Mouse (Mus musculus) forebrain, embryonic 10.5 days (tissue): ENCODE results near the gene 4931440F15Rik. TPM values are rescaled to one million over a fixed set of nuclear protein-coding genes. Genes with fewer than 3 reads are reported as not detected.

Experiments used
- DNase-seq: peaks from one replicate; pipeline ENCODE4 v3.0.0-alpha.2; 2017; ENCODE audit warnings: low spot score; ENCODE audit errors: extremely low spot score
- H3K27ac ChIP-seq: fragments of 300-500 bp; sonication (generic); 2 replicates; pipeline ENCODE4 v1.5.1; 2016; ENCODE audit warnings: mild to moderate bottlenecking
- H3K27me3 ChIP-seq: fragments of 300-500 bp; sonication (generic); 2 replicates; pipeline ENCODE4 v1.6.1; 2016; ENCODE audit warnings: mild to moderate bottlenecking; ENCODE audit not compliant: poor library complexity, severe bottlenecking
- H3K36me3 ChIP-seq: fragments of 300-500 bp; sonication (generic); replicated peaks from 2 replicates; pipeline ENCODE4 v1.6.1; 2016; ENCODE audit warnings: mild to moderate bottlenecking, moderate library complexity
- H3K4me1 ChIP-seq: fragments of 300-500 bp; sonication (generic); 2 replicates; pipeline ENCODE4 v1.6.1; 2016
- H3K4me3 ChIP-seq: fragments of 300-500 bp; sonication (generic); 2 replicates; pipeline ENCODE4 v1.5.1; 2016; ENCODE audit warnings: mild to moderate bottlenecking, moderate library complexity
- H3K9me3 ChIP-seq: fragments of 300-500 bp; sonication (generic); 2 replicates; pipeline ENCODE4 v1.6.1; 2016; ENCODE audit warnings: mild to moderate bottlenecking, moderate library complexity
- whole genome bisulfite sequencing: fragments of 180-500 bp; shearing (Covaris S2); methylation state at CpG from one replicate; pipeline ENCODE4 v1.1.7; 2016; 5-methylcytosine and 5-hydroxymethylcytosine counted together
- polyA plus RNA-seq: library from polyadenylated mRNA; unstranded; fragments of >200 nt; fragmentation: Nextera tagmentation; extraction: Ambion mirVana; gene quantifications from 2 replicates; pipeline ENCODE4 v1.2.1, GENCODE M21; 2016

Gene 4931440F15Rik
- polyA plus RNA-seq, 1 experiment from 2014 or later: not detected

DNA sequence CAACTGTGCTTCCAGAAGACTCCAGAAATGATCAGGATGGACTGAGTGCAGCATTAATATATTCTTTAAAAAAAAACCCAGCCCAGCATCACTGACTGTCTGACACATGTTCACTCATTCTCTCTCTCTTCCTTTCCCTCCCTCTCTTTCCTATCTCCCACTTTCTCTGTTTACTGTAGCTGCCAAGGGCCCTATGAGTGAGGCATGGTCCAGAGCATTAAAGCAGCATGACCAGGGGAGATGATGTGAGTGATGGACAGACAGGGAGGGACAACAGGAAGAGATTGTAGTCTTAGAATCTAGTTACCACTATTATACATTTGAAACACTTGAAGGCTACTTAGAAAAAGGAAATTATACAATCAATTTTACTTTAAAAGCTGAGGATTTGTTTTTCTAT is 9.8 kb downstream of the 4931440F15Rik start:
- no peaks in the 10 kb centered on the region for H3K4me1 ChIP-seq
- no peaks in the 10 kb centered on the region for H3K36me3 ChIP-seq
- no peak overlapping the region for H3K27ac ChIP-seq
- no peaks in the 10 kb centered on the region for H3K27me3 ChIP-seq
- H3K9me3 ChIP-seq: no peaks in the 10 kb centered on the region
- DNase-seq: no peak
- H3K4me3 ChIP-seq: no peak overlapping the region

DNA sequence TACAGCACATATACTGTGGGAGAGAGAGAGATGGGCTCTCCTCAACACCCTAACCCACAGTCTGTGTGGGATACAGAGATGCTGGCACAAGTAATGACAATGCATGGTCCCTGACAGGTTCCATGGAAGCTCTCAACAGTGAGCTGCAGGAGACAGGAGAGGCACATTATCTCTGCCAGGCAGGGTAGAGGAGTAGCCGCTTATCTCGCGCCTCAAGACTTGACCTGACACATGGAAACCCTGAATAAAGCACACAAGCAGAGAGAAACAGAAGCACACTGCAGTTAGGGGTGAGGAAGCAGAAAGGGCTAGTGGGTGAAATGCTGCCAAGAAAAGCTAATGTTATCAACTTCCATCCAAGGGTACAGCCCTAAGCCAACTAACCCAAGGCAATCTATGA is 10.2 kb downstream of the 4931440F15Rik start:
- Histone ChIP-seq H3K27ac (no peak overlapping the region), H3K4me1 (no peaks in the 10 kb centered on the region), H3K36me3 (no peaks in the 10 kb centered on the region), H3K4me3 (no peak overlapping the region), H3K27me3 (no peaks in the 10 kb centered on the region), H3K9me3 (no peaks in the 10 kb centered on the region)
- WGBS: 89% methylated on average over 3 of the region's 3 CpGs
- no peak for DNase-seq

GRCm38 (mm10) chr11:29813267-29813666 is 12.2 kb downstream of the 4931440F15Rik start:
- Histone ChIP-seq H3K4me1 (no peaks in the 10 kb centered on the region), H3K27me3 (no peaks in the 10 kb centered on the region), H3K4me3 (no peak overlapping the region), H3K9me3 (no peaks in the 10 kb centered on the region), H3K36me3 (no peaks in the 10 kb centered on the region), H3K27ac (no peak overlapping the region)
- no peak for DNase-seq
- WGBS: 92% methylated on average over 1 of the region's 1 CpGs

DNA sequence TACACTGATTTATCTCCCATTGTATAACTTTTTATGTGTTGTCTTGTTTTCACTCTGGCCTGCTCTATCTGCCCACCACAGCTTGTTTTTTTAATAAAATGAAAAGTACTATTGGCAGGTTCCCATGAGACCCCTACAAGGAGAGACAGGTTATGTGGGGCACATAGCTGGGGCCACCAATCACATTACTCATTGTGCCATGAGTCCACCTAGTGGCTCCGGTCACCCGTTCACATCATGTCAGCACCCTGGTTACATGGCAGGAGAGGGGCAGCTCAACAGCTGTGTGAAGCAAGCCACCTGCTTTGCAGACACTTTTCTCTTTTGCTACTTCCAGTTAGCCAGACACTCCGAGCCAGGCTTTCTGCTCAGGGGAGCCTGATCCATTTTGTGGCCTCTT is 13.0 kb downstream of the 4931440F15Rik start:
- Histone ChIP-seq H3K9me3 (no peaks in the 10 kb centered on the region), H3K27me3 (no peaks in the 10 kb centered on the region), H3K4me1 (no peaks in the 10 kb centered on the region), H3K36me3 (no peaks in the 10 kb centered on the region), H3K4me3 (no peak overlapping the region), H3K27ac (no peak overlapping the region)
- 79% methylated on average over 3 of the region's 3 CpGs for WGBS
- no peak for DNase-seq

- no peak for DNase-seq
- Histone ChIP-seq H3K4me3 (no peak overlapping the region), H3K36me3 (no peaks in the 10 kb centered on the region), H3K27me3 (no peaks in the 10 kb centered on the region), H3K4me1 (no peaks in the 10 kb centered on the region), H3K27ac (no peak overlapping the region), H3K9me3 (no peaks in the 10 kb centered on the region)
- 91% methylated on average over 3 of the region's 3 CpGs for WGBS
Observed at GRCm38 (mm10) chr11:29810324-29810723, 15.1 kb downstream of the 4931440F15Rik start.

- Histone ChIP-seq H3K4me3 (no peak overlapping the region), H3K36me3 (no peaks in the 10 kb centered on the region), H3K9me3 (no peaks in the 10 kb centered on the region), H3K27me3 (no peaks in the 10 kb centered on the region), H3K4me1 (no peaks in the 10 kb centered on the region), H3K27ac (no peak overlapping the region)
- 91% methylated on average over 7 of the region's 7 CpGs for WGBS
- DNase-seq: no peak
Observed at GRCm38 (mm10) chr11:29808981-29809589, 16.4 kb downstream of the 4931440F15Rik start.

DNA sequence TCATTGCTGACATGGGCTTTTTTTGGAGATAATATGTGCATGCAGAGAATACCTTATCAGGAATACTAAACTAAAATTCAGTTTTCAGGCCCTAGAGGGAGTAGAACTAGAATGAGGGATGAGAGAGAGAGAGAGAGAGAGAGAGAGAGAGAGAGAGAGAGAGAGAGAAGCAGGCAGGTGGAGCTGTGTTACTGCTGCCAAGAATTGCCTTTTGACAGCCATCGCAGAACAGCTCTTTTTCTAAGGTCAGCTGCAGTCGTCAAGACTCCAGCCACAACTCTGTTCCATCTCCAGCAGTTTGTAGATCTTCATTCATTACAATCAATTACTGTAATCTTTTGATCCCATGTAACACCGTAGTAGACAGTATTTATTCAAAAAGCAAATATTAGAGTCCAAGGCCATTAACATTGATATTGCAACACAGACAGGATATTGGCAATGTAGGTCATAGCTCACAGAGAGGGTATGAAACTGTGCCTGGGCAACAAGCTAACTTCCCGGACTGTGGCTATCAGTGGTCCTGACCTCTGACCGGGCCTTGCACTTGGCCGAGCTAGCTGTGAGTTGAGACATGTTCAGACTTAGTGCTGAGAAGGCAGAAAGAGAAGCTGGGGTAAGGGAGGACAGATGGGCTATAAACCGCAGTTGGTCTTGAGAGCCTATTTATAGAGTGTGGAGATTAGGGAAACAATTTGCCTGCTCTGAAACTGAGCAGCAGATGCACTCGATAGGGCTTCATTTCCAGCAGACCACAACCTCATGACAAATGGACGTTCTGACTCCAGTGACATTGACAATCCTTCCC is 17.1 kb downstream of the 4931440F15Rik start:
- DNase-seq: no peak
- H3K4me3 ChIP-seq: no peak overlapping the region
- no peaks in the 10 kb centered on the region for H3K27me3 ChIP-seq
- no peaks in the 10 kb centered on the region for H3K36me3 ChIP-seq
- H3K27ac ChIP-seq: no peak overlapping the region
- WGBS: 86% methylated on average over 9 of the region's 9 CpGs
- no peaks in the 10 kb centered on the region for H3K9me3 ChIP-seq
- no peaks in the 10 kb centered on the region for H3K4me1 ChIP-seq

- Histone ChIP-seq H3K9me3 (no peaks in the 10 kb centered on the region), H3K27ac (no peak overlapping the region), H3K4me1 (no peaks in the 10 kb centered on the region), H3K27me3 (no peaks in the 10 kb centered on the region), H3K4me3 (no peak overlapping the region), H3K36me3 (no peaks in the 10 kb centered on the region)
- DNase-seq: no peak
- WGBS: 90% methylated on average over 5 of the region's 5 CpGs
Observed at GRCm38 (mm10) chr11:29807325-29807724, 18.1 kb downstream of the 4931440F15Rik start.

GRCm38 (mm10) chr11:29801432-29802427 is 23.7 kb downstream of the 4931440F15Rik start:
- DNase-seq: no peak
- no peak overlapping the region for H3K27ac ChIP-seq
- no peaks in the 10 kb centered on the region for H3K27me3 ChIP-seq
- H3K36me3 ChIP-seq: no peaks in the 10 kb centered on the region
- 93% methylated on average over 2 of the region's 2 CpGs for WGBS
- H3K4me1 ChIP-seq: no peaks in the 10 kb centered on the region
- no peak overlapping the region for H3K4me3 ChIP-seq
- H3K9me3 ChIP-seq: no peaks in the 10 kb centered on the region

- H3K27me3 ChIP-seq: no peaks in the 10 kb centered on the region
- no peaks in the 10 kb centered on the region for H3K4me1 ChIP-seq
- H3K4me3 ChIP-seq: no peak overlapping the region
- H3K9me3 ChIP-seq: no peaks in the 10 kb centered on the region
- no peak for DNase-seq
- H3K36me3 ChIP-seq: no peaks in the 10 kb centered on the region
- WGBS: 67% methylated on average over 1 of the region's 1 CpGs
- no peak overlapping the region for H3K27ac ChIP-seq
Observed at GRCm38 (mm10) chr11:29799839-29800238, 25.6 kb downstream of the 4931440F15Rik start.

GRCm38 (mm10) chr11:29795106-29795505 is 30.4 kb downstream of the 4931440F15Rik start:
- 95% methylated on average over 6 of the region's 6 CpGs for WGBS

DNA sequence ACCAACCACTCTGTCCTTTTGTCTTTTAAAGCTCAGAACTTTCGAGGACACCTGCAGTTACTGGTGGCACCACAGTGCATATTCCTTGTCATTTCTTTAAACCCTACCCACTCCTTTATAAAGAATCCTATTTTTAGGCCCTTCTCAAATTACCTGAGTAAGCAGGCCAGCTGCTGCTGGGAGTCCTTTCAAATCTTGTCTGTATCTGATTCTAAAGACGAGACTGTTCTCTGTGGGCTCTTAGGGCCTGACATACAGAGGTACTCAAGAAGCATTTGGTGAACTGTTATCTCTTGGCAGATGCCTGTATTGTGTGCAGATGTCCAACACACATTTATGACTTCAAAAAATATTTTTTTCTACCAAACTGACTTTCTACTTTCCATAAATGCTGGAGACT is 31.0 kb downstream of the 4931440F15Rik start:
- no peaks in the 10 kb centered on the region for H3K9me3 ChIP-seq
- no peaks in the 10 kb centered on the region for H3K36me3 ChIP-seq
- no peak overlapping the region for H3K27ac ChIP-seq
- no peak for DNase-seq
- no peaks in the 10 kb centered on the region for H3K4me1 ChIP-seq
- 61% methylated on average over 2 of the region's 2 CpGs for WGBS
- H3K4me3 ChIP-seq: no peak overlapping the region
- H3K27me3 ChIP-seq: no peaks in the 10 kb centered on the region

More at GRCm38 (mm10) chr11:29795106-29795505, 30.4 kb downstream of the 4931440F15Rik start:
- no peaks in the 10 kb centered on the region for H3K9me3 ChIP-seq
- H3K27me3 ChIP-seq: no peaks in the 10 kb centered on the region
- no peak overlapping the region for H3K27ac ChIP-seq
- no peaks in the 10 kb centered on the region for H3K4me1 ChIP-seq
- no peak for DNase-seq
- no peaks in the 10 kb centered on the region for H3K36me3 ChIP-seq
- H3K4me3 ChIP-seq: no peak overlapping the region
